Mouse (Mus musculus): ENCODE results near the gene Uncx.

- TF ChIP-seq CTCF (conservative IDR thresholded peaks at IDR 0.05; ENCODE audit: insufficient read depth, insufficient read length, low read depth, low read length) (no peak), POLR2A (IDR thresholded peaks at IDR 0.05; ENCODE audit: low read depth, low read length) (no peak)
Observed at GRCm38 (mm10) chr5:139554478-139555335, 11.4 kb downstream of the Uncx start.

Measured in kidney, adult 2 months (tissue).